In the genomic region with DNA sequence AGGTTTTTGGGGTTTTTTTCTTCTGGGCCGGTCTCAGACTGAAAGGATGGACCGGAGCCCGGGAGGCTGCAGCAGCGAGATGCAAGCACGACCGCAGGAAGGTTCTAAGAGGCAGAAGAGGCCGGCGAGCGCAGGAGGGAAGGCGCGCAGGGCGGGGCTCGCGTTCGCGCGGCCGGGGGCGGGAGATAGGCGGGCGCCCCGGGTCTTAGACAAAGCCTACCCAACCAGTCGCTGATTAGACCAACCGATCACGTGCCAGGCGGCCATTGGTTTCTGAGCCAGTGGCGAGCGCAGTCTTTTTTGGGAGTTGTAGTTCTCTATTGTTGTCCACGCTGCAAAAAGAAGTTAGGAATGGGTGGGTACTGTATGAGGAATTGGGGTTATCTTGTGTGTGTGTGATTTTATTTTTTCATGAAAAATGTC, we compare ENCODE assay signal across 8 mouse cellular contexts. TPM values are rescaled to one million over a fixed set of nuclear protein-coding genes. Genes with fewer than 3 reads are reported as not detected.
A peak's percentile ranks its signal among the peaks of the same experiment; 100 is the strongest.
DNase-seq lines count a peak whose midpoint lies in the region; ATAC-seq and TF ChIP-seq lines count a peak whose summit lies in the region.

A gene (minus strand): TSS at position 185 of the 423 bp plus-strand sequence.

- peak within 1 kb of the TSS; percentile 89 for H3K4me2 ChIP-seq in lung, postnatal 0 days (replicated peaks; ENCODE audit: low read depth, low read length)

- under 1% methylated on average over 29 of the region's 29 CpGs for WGBS in cerebellum, adult 2 months
- under 1% methylated on average over 29 of the region's 29 CpGs for WGBS in lung, postnatal 0 days

- H3K36me3 ChIP-seq in MEL (ENCODE audit: control insufficient read depth in 1 of 2, insufficient read depth in 2 of 2, low read length in 2 of 2), result peaks cover 11 to 50% of the 10 kb centered on the region in 2 experiments
- peaks cover 22% of the 10 kb centered on the region for H3K36me3 ChIP-seq in lung, postnatal 0 days (ENCODE audit: insufficient read depth, low read length)

- H3K9ac ChIP-seq in MEL (ENCODE audit: control insufficient read depth, low read depth, low read length, poor library complexity, severe bottlenecking), result peak within 1 kb of the TSS; percentile 99
- H3K9ac ChIP-seq in lung, postnatal 0 days (replicated peaks; ENCODE audit: low read depth), result peak within 1 kb of the TSS; percentile 74

- TF ChIP-seq CTCF in MEL (IDR thresholded peaks at IDR 0.05 in 2 of 3, conservative IDR thresholded peaks at IDR 0.05 in 1 of 3; ENCODE audit: control insufficient read depth in 1 of 3, insufficient read depth in 1 of 3, low read depth in 2 of 3, low read length in 3 of 3, poor library complexity in 1 of 3, severe bottlenecking in 1 of 3), result 0 out of 6 replicates have a peak, but pooled peaks of 1 of the 3 experiments have one; percentile 3
- no peak for TF ChIP-seq CTCF in cerebellum, adult 2 months (IDR thresholded peaks at IDR 0.05; ENCODE audit: borderline replicate concordance, insufficient read depth, low read depth, low read length)
- no peak for TF ChIP-seq CTCF in lung, postnatal 0 days (IDR thresholded peaks at IDR 0.05)

- H3K27me3 ChIP-seq in MEL (ENCODE audit: control insufficient read depth in 1 of 2, insufficient read depth in 2 of 2, low read length in 2 of 2), result no peaks in the 10 kb centered on the region
- H3K27me3 ChIP-seq in cerebellum, adult 2 months (ENCODE audit: control insufficient read depth, insufficient read depth, low read length), result no peaks in the 10 kb centered on the region
- no peaks in the 10 kb centered on the region for H3K27me3 ChIP-seq in lung, postnatal 0 days (replicated peaks; ENCODE audit: insufficient read depth, low read length)

- H3K79me2 ChIP-seq in MEL (ENCODE audit: control insufficient read depth, insufficient read depth, low read length, poor library complexity), result peaks cover 49% of the 10 kb centered on the region

- no peak for TF ChIP-seq EP300 in MEL (IDR thresholded peaks at IDR 0.05; ENCODE audit: low read depth in 1 of 2, low read length in 2 of 2)
- TF ChIP-seq EP300 in lung, postnatal 0 days (IDR thresholded peaks at IDR 0.05), result no peak

- TF ChIP-seq POLR2A in MEL (IDR thresholded peaks at IDR 0.05; ENCODE audit: control insufficient read depth in 1 of 2, insufficient read depth in 1 of 2, low read depth in 1 of 2, low read length in 2 of 2, poor library complexity in 1 of 2), result peak; percentile 81 to 99
- peak; percentile 95 for TF ChIP-seq POLR2A in cerebellum, adult 2 months (IDR thresholded peaks at IDR 0.05; ENCODE audit: borderline replicate concordance, insufficient read depth, low read length)

- H3K27ac ChIP-seq in MEL (ENCODE audit: control insufficient read depth, low read depth, low read length), result peak within 1 kb of the TSS; percentile 97
- H3K27ac ChIP-seq in cerebellum, adult 2 months (ENCODE audit: insufficient read depth, low read length), result peak within 1 kb of the TSS; percentile 44; the same call in 1 of the 2 replicates
- H3K27ac ChIP-seq in lung, postnatal 0 days (ENCODE audit: low read length), result peak within 1 kb of the TSS; percentile 90

- peak; percentile 24 to 55 for ATAC-seq in hematopoietic stem cell, adult 5-6 weeks (replicated peaks in 1 of 2; ENCODE audit: insufficient read depth in 1 of 2, low FRiP score in 2 of 2, low TSS enrichment in 1 of 2, low read depth in 1 of 2, poor library complexity in 2 of 2, severe bottlenecking in 2 of 2)
- peak; percentile 77 for ATAC-seq in lung, postnatal 0 days

- no peaks in the 10 kb centered on the region for H3K9me3 ChIP-seq in MEL (replicated peaks; ENCODE audit: insufficient read depth, low read length)
- H3K9me3 ChIP-seq in lung, postnatal 0 days (ENCODE audit: low read length), result no peaks in the 10 kb centered on the region

- H3K4me3 ChIP-seq in MEL (ENCODE audit: control insufficient read depth in 1 of 2, insufficient read depth in 1 of 2, low read depth in 2 of 2, low read length in 2 of 2), result peak within 1 kb of the TSS; percentile 84 to 99
- peak within 1 kb of the TSS; percentile 91 for H3K4me3 ChIP-seq in cerebellum, adult 2 months (replicated peaks; ENCODE audit: insufficient read depth, low read depth, low read length)
- peak within 1 kb of the TSS; percentile 61 for H3K4me3 ChIP-seq in lung, postnatal 0 days (ENCODE audit: low read depth, low read length)

- DNase-seq in MEL (ENCODE audit: low read depth, low spot score), result peak; percentile 98
- peak; percentile 96 to 98 for DNase-seq in cerebellum, adult 2 months
- DNase-seq in forelimb bud, embryonic 11.5 days (ENCODE audit: low read depth, low spot score), result peak; percentile 95
- DNase-seq in layer of hippocampus, adult 9-11 months, result peak; percentile 98
- DNase-seq in lung, postnatal 0 days (ENCODE audit: low spot score), result peak; percentile 99
- DNase-seq in ovary, postnatal 14 days (ENCODE audit: low spot score), result peak; percentile 92
- DNase-seq in thymus, postnatal 14 days, result peak; percentile 98

- TF ChIP-seq RAD21 in MEL (IDR thresholded peaks at IDR 0.05; ENCODE audit: low read depth, low read length), result no peak

- peaks cover 0 to 51% of the 10 kb centered on the region in 2 experiments; a peak in 3 of 4 replicates for H3K4me1 ChIP-seq in MEL (ENCODE audit: control insufficient read depth in 1 of 2, insufficient read depth in 2 of 2, low read length in 2 of 2)
- H3K4me1 ChIP-seq in cerebellum, adult 2 months (ENCODE audit: control insufficient read depth, insufficient read depth, low read length), result peaks cover 7% of the 10 kb centered on the region; the same call in 1 of the 2 replicates
- peaks cover 11% of the 10 kb centered on the region; the same call in 1 of the 2 replicates for H3K4me1 ChIP-seq in lung, postnatal 0 days (ENCODE audit: insufficient read depth, low read depth, low read length)

TF ChIP-seq in MEL, 35 proteins besides CTCF, POLR2A, EP300 and RAD21:
- TF ChIP-seq GATA1 (IDR thresholded peaks at IDR 0.05; ENCODE audit: low read depth, low read length) (peak; percentile 9; the same call in 1 of the 2 replicates), RCOR1 (IDR thresholded peaks at IDR 0.05; ENCODE audit: low read depth, low read length) (no peak), TBP (IDR thresholded peaks at IDR 0.05; ENCODE audit: low read depth, low read length) (peak; percentile 94), USF2 (IDR thresholded peaks at IDR 0.05; ENCODE audit: borderline replicate concordance in 1 of 2, insufficient read depth in 1 of 2, low read depth in 1 of 2, low read length in 2 of 2) (peak in 1 of 2 experiments; percentile 65; a peak in 2 of 4 replicates)
TF ChIP-seq in MEL: peak in this region for 3.

RNA-seq across cellular contexts. Expression of the gene that starts here (rescaled TPM):
- 1,137 and 1,211 TPM in 2 replicates for total RNA-seq in MEL (2012; rRNA removed)
- polyA plus RNA-seq in MEL (2012; ENCODE audit: insufficient read depth in 1 of 2, insufficient read length in 2 of 2, low read depth in 1 of 2, low replicate concordance in 2 of 2, missing spikeins in 1 of 2), result 1,000 to 10,000 TPM; 1,040 to 1,575 TPM
- polyA plus RNA-seq in cerebellum, adult 2 months (2012; rRNA removed), result 320 TPM in 2 replicates
- total RNA-seq in hematopoietic stem cell, adult 5-6 weeks (2017), result 873 and 988 TPM in 2 replicates
- polyA plus RNA-seq in lung, postnatal 0 days (2015; fragmentation: Nextera tagmentation; extraction: Ambion mirVana), result 292 and 298 TPM in 2 replicates

Comparison
In these comparisons a context has a peak if more than half of its experiments do, and no peak if none do; other contexts are left out.
1. Peak in every context shown above with its lines: DNase-seq, ATAC-seq, H3K4me3 ChIP-seq and H3K27ac ChIP-seq.
2. H3K27ac ChIP-seq: peak in every context shown above with its lines; median percentile 97 in MEL; 90 in lung, postnatal 0 days; 44 in cerebellum, adult 2 months.